Mouse (Mus musculus) stomach, postnatal 0 days (tissue): Measurements from ENCODE around the gene Accs.

Experiments used
- CTCF ChIP-seq: IDR thresholded peaks from 2 replicates; pipeline ENCODE4 v1.5.1; 2016; ENCODE audit warnings: antibody characterized with exemption, low read depth, mild to moderate bottlenecking, moderate library complexity
- EP300 ChIP-seq: optimal IDR thresholded peaks from 2 replicates; pipeline ENCODE3; 2016; ENCODE audit warnings: antibody characterized with exemption

- TF ChIP-seq CTCF = no peak
- TF ChIP-seq EP300 = no peak
Observed at GRCm38 (mm10) chr2:93888366-93888765, 38.6 kb upstream of the Accs start.
